In the genomic region with DNA sequence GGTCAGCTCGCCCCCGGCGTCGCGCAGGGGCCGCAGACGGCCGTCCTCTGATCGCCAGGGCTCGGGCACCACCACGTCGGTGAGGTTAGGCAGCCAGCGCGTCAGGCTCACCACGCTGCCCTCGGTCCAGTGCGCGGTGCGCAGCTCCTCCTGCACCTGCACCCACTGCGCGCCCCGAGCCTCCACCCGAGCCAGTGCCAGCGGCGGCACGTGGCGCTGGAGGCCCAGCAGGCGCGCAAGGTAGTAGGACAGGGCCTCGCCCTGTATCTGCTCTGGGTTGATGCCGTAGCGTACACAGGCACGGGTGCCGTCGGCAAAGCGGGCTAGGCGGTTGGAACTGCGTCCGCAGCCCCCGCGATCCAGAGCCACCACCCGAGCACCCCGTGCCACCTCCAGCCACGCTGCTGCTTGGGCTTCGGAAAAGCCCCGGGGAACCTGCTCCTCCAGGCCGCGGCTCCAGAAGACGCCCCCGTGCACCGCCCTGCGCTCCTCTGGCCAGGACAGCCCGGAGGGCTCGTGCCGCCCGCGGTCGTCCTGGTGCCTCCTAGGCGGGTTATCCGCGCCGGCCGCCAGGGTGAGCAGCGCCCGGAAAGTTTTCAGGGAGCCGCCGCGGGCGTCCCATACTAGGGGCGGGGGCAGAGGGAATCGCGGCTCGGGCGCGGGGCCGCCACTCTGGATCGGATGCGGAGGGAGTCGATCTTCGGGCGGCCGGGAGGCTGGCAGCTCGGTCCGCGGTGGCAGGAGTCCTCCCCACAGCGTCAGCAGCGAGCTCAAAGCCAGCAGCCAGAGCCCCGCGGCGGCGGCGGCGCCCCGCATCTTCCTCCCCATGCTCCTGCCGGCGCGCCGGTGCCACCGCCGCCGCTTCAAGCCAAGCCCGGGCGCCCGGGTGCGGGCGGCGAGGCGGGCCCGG, we compare ENCODE assay signal across 8 mouse cellular contexts. TPM values are rescaled to one million over a fixed set of nuclear protein-coding genes. Genes with fewer than 3 reads are reported as not detected.
DNase-seq lines count a peak whose midpoint lies in the region; ATAC-seq and TF ChIP-seq lines count a peak whose summit lies in the region.

No protein-coding gene starts in this region.

- H3ac ChIP-seq in C2C12 (ENCODE audit: control insufficient read depth, insufficient read length, low read depth): peak overlapping the region; percentile 33

- no peaks in the 10 kb centered on the region for H3K36me3 ChIP-seq in C2C12 (ENCODE audit: control insufficient read depth, insufficient read depth)
- no peaks in the 10 kb centered on the region for H3K36me3 ChIP-seq in embryonic facial prominence, embryonic 13.5 days
- H3K36me3 ChIP-seq in heart, embryonic 11.5 days (ENCODE audit: control insufficient read depth, insufficient read depth, low read length): no peaks in the 10 kb centered on the region
- H3K36me3 ChIP-seq in kidney, embryonic 16.5 days (ENCODE audit: insufficient read depth, low read length): no peaks in the 10 kb centered on the region
- H3K36me3 ChIP-seq in liver, embryonic 12.5 days: no peaks in the 10 kb centered on the region
- H3K36me3 ChIP-seq in neural tube, embryonic 14.5 days (ENCODE audit: control insufficient read depth, insufficient read depth, low read length): no peaks in the 10 kb centered on the region

- WGBS in embryonic facial prominence, embryonic 13.5 days: under 1% methylated on average over 106 of the region's 109 CpGs
- WGBS in heart, embryonic 11.5 days (ENCODE audit: insufficient replicate concordance): under 1% methylated on average over 78 of the region's 109 CpGs
- WGBS in kidney, embryonic 16.5 days: under 1% methylated on average over 104 of the region's 109 CpGs
- WGBS in liver, embryonic 12.5 days (ENCODE audit: insufficient replicate concordance): under 1% methylated on average over 106 of the region's 109 CpGs
- under 1% methylated on average over 90 of the region's 109 CpGs for WGBS in neural tube, embryonic 14.5 days

- H3K4me3 ChIP-seq in C2C12 (ENCODE audit: insufficient read depth, poor library complexity, severe bottlenecking): no peak overlapping the region
- peak overlapping the region; percentile 74 for H3K4me3 ChIP-seq in embryonic facial prominence, embryonic 13.5 days
- H3K4me3 ChIP-seq in heart, embryonic 11.5 days (ENCODE audit: low read depth, low read length): peak overlapping the region; percentile 70
- H3K4me3 ChIP-seq in kidney, embryonic 16.5 days (ENCODE audit: low read length): peak overlapping the region; percentile 77
- peak overlapping the region; percentile 59 for H3K4me3 ChIP-seq in liver, embryonic 12.5 days
- H3K4me3 ChIP-seq in neural tube, embryonic 14.5 days (ENCODE audit: low read depth, low read length): peak overlapping the region; percentile 86

- no peaks in the 10 kb centered on the region for H3K79me3 ChIP-seq in C2C12 (ENCODE audit: low read depth)

- H3K27me3 ChIP-seq in C2C12 (ENCODE audit: control insufficient read depth, insufficient read depth, insufficient read length): peaks cover 18% of the 10 kb centered on the region
- H3K27me3 ChIP-seq in embryonic facial prominence, embryonic 13.5 days: no peaks in the 10 kb centered on the region
- H3K27me3 ChIP-seq in heart, embryonic 11.5 days (ENCODE audit: control insufficient read depth, insufficient read depth, low read length): peaks cover 5% of the 10 kb centered on the region; the same call in 1 of the 2 replicates
- peaks cover 6% of the 10 kb centered on the region; the same call in 1 of the 2 replicates for H3K27me3 ChIP-seq in kidney, embryonic 16.5 days (ENCODE audit: insufficient read depth, low read length)
- peaks cover 61% of the 10 kb centered on the region for H3K27me3 ChIP-seq in liver, embryonic 12.5 days (replicated peaks)
- H3K27me3 ChIP-seq in neural tube, embryonic 14.5 days (ENCODE audit: control insufficient read depth, insufficient read depth, low read length): no peaks in the 10 kb centered on the region

- peak; percentile 34 for ATAC-seq in embryonic facial prominence, embryonic 13.5 days (ENCODE audit: insufficient number of reproducible peaks, insufficient read depth, low FRiP score, low TSS enrichment, low read depth)
- peak; percentile 23; the same call in 1 of the 2 replicates for ATAC-seq in heart, embryonic 11.5 days (replicated peaks; ENCODE audit: insufficient number of reproducible peaks, low FRiP score, low TSS enrichment)
- peak; percentile 42 for ATAC-seq in kidney, embryonic 16.5 days (ENCODE audit: low FRiP score, low TSS enrichment)
- peak; percentile 57 for ATAC-seq in liver, embryonic 12.5 days
- ATAC-seq in neural tube, embryonic 14.5 days (ENCODE audit: low read depth): peak; percentile 65

- peak; percentile 0 for TF ChIP-seq CTCF in C2C12 (IDR thresholded peaks at IDR 0.05; ENCODE audit: control insufficient read depth, insufficient read depth, insufficient read length)

- H3K79me2 ChIP-seq in C2C12 (ENCODE audit: control insufficient read depth, insufficient read depth): no peaks in the 10 kb centered on the region

- peak overlapping the region; percentile 85 for H3K9ac ChIP-seq in embryonic facial prominence, embryonic 13.5 days
- H3K9ac ChIP-seq in heart, embryonic 11.5 days (ENCODE audit: low read depth, low read length): peak overlapping the region; percentile 78
- H3K9ac ChIP-seq in kidney, embryonic 16.5 days (replicated peaks; ENCODE audit: low read length): peak overlapping the region; percentile 87
- peak overlapping the region; percentile 59 for H3K9ac ChIP-seq in liver, embryonic 12.5 days
- H3K9ac ChIP-seq in neural tube, embryonic 14.5 days (replicated peaks; ENCODE audit: low read depth, low read length): peak overlapping the region; percentile 98

- H3K4me1 ChIP-seq in embryonic facial prominence, embryonic 13.5 days: peaks cover 38% of the 10 kb centered on the region
- peaks cover 5% of the 10 kb centered on the region; the same call in 1 of the 2 replicates for H3K4me1 ChIP-seq in heart, embryonic 11.5 days (ENCODE audit: control insufficient read depth, insufficient read depth, low read length)
- peaks cover 42% of the 10 kb centered on the region for H3K4me1 ChIP-seq in kidney, embryonic 16.5 days (ENCODE audit: insufficient read depth, low read length)
- peaks cover 19% of the 10 kb centered on the region for H3K4me1 ChIP-seq in liver, embryonic 12.5 days
- peaks cover 20% of the 10 kb centered on the region for H3K4me1 ChIP-seq in neural tube, embryonic 14.5 days (ENCODE audit: control insufficient read depth, insufficient read depth, low read length)

- peak overlapping the region; percentile 88 for H3K27ac ChIP-seq in embryonic facial prominence, embryonic 13.5 days
- peak overlapping the region; percentile 62 for H3K27ac ChIP-seq in heart, embryonic 11.5 days (ENCODE audit: low read depth, low read length)
- H3K27ac ChIP-seq in kidney, embryonic 16.5 days (ENCODE audit: low read length): peak overlapping the region; percentile 88
- H3K27ac ChIP-seq in liver, embryonic 12.5 days: peak overlapping the region; percentile 20; the same call in 1 of the 2 replicates
- peak overlapping the region; percentile 93 for H3K27ac ChIP-seq in neural tube, embryonic 14.5 days (ENCODE audit: low read depth, low read length)

- H3K4me2 ChIP-seq in embryonic facial prominence, embryonic 13.5 days: peak overlapping the region; percentile 98
- peak overlapping the region; percentile 85 for H3K4me2 ChIP-seq in heart, embryonic 11.5 days
- peak overlapping the region; percentile 98 for H3K4me2 ChIP-seq in kidney, embryonic 16.5 days (replicated peaks; ENCODE audit: low read depth, low read length)
- H3K4me2 ChIP-seq in liver, embryonic 12.5 days: peak overlapping the region; percentile 77
- H3K4me2 ChIP-seq in neural tube, embryonic 14.5 days (ENCODE audit: low read depth, low read length): peak overlapping the region; percentile 85

- H3K9me3 ChIP-seq in embryonic facial prominence, embryonic 13.5 days: no peaks in the 10 kb centered on the region
- H3K9me3 ChIP-seq in heart, embryonic 11.5 days (replicated peaks; ENCODE audit: control insufficient read depth, low read length): no peaks in the 10 kb centered on the region
- no peaks in the 10 kb centered on the region for H3K9me3 ChIP-seq in kidney, embryonic 16.5 days (ENCODE audit: low read length)
- no peaks in the 10 kb centered on the region for H3K9me3 ChIP-seq in liver, embryonic 12.5 days (replicated peaks)
- no peaks in the 10 kb centered on the region for H3K9me3 ChIP-seq in neural tube, embryonic 14.5 days (ENCODE audit: control insufficient read depth, low read length)

- DNase-seq in adrenal gland, postnatal 14 days: peak; percentile 26
- peak; percentile 7 to 42 for DNase-seq in thymus, postnatal 10 days (ENCODE audit: low spot score in 2 of 2)

TF ChIP-seq in C2C12, 6 proteins besides CTCF, POLR2A, EP300 and RAD21:
- TF ChIP-seq CEBPB (IDR thresholded peaks at IDR 0.05; ENCODE audit: low read depth): no peak
- no peak for TF ChIP-seq MYOG (IDR thresholded peaks at IDR 0.05; ENCODE audit: control insufficient read depth, extremely low read depth, insufficient read length)
- TF ChIP-seq FOSL1 (IDR thresholded peaks at IDR 0.05; ENCODE audit: insufficient read depth, low read length, poor library complexity, severe bottlenecking): no peak
- no peak for TF ChIP-seq MYOD1 (IDR thresholded peaks at IDR 0.05; ENCODE audit: control insufficient read depth, insufficient read length, low read depth)
- TF ChIP-seq MAX (IDR thresholded peaks at IDR 0.05): no peak

RNA-seq across cellular contexts. Expression of gene Fjx1, which starts 1.3 kb away (rescaled TPM):
- 0.70 TPM for polyA plus RNA-seq in C2C12 (2012; fragmentation: generic; extraction: Trizol)
- total RNA-seq in adrenal gland, postnatal 14 days (2021): 0.85 and 1.5 TPM in 2 replicates
- polyA plus RNA-seq in embryonic facial prominence, embryonic 13.5 days (2015; fragmentation: Nextera tagmentation; extraction: Ambion mirVana): 14.1 and 16.7 TPM in 2 replicates
- polyA plus RNA-seq in heart, embryonic 11.5 days (2014; fragmentation: Nextera tagmentation; extraction: Ambion mirVana): 2.2 and 2.6 TPM in 2 replicates
- polyA plus RNA-seq in kidney, embryonic 16.5 days (2015; fragmentation: Nextera tagmentation; extraction: Ambion mirVana): 7.6 and 7.8 TPM in 2 replicates
- polyA plus RNA-seq in liver, embryonic 12.5 days (2016; fragmentation: Nextera tagmentation; extraction: Ambion mirVana): 2.6 and 2.9 TPM in 2 replicates
- polyA plus RNA-seq in neural tube, embryonic 14.5 days (2014; fragmentation: Nextera tagmentation; extraction: Ambion mirVana): 33.8 and 38.5 TPM in 2 replicates

RNA-seq across cellular contexts. Expression of gene Trim44, which starts 43.4 kb away (rescaled TPM):
- 12.9 TPM for polyA plus RNA-seq in C2C12 (2012; fragmentation: generic; extraction: Trizol)
- 64.5 and 76.8 TPM in 2 replicates for total RNA-seq in adrenal gland, postnatal 14 days (2021)
- polyA plus RNA-seq in embryonic facial prominence, embryonic 13.5 days (2015; fragmentation: Nextera tagmentation; extraction: Ambion mirVana): 29.9 and 34.2 TPM in 2 replicates
- 29.7 and 30.7 TPM in 2 replicates for polyA plus RNA-seq in heart, embryonic 11.5 days (2014; fragmentation: Nextera tagmentation; extraction: Ambion mirVana)
- 22.6 and 23.4 TPM in 2 replicates for polyA plus RNA-seq in kidney, embryonic 16.5 days (2015; fragmentation: Nextera tagmentation; extraction: Ambion mirVana)
- polyA plus RNA-seq in liver, embryonic 12.5 days (2016; fragmentation: Nextera tagmentation; extraction: Ambion mirVana): 21.2 and 21.3 TPM in 2 replicates
- polyA plus RNA-seq in neural tube, embryonic 14.5 days (2014; fragmentation: Nextera tagmentation; extraction: Ambion mirVana): 79.7 and 86.3 TPM in 2 replicates

Comparison
In these comparisons a context has a peak if more than half of its experiments do, and no peak if none do; other contexts are left out.
1. H3K27ac ChIP-seq: peak in every context shown above with its lines; median percentile 93 in neural tube, embryonic 14.5 days; 88 in embryonic facial prominence, embryonic 13.5 days; 88 in kidney, embryonic 16.5 days; 62 in heart, embryonic 11.5 days; 20 in liver, embryonic 12.5 days.